Mouse (Mus musculus) liver, postnatal 0 days (tissue): ENCODE measurements at regions not wholly inside any gene's neighbourhood (a gene's known extent, or its start where the extent isn't known, plus 50 kb on each side); places are given as distances from the start of the nearest gene placed in this dataset.

ENCODE experiments used
- ATAC-seq: fragments of 200-750 bp; cut with Nextera tagmentation; 2 replicates; pipeline ENCODE4 v1.8.0; 2017; ENCODE audit warnings: mild to moderate bottlenecking, moderate library complexity
- DNase-seq: peaks from one replicate; pipeline ENCODE4 v3.0.0-alpha.2; 2016
- H3K27ac ChIP-seq: fragments of 300-500 bp; sonication (generic); 2 replicates; pipeline ENCODE4 v1.5.1; 2014; ENCODE audit warnings: antibody characterized with exemption, moderate library complexity, mild to moderate bottlenecking, low read depth
- H3K27me3 ChIP-seq: fragments of 300-500 bp; sonication (generic); 2 replicates; pipeline ENCODE4 v1.6.1; 2014; ENCODE audit warnings: low read length, control low read depth, mixed read lengths; ENCODE audit not compliant: insufficient read depth
- H3K36me3 ChIP-seq: fragments of 300-500 bp; sonication (generic); replicated peaks from 2 replicates; pipeline ENCODE4 v1.6.1; 2014; ENCODE audit warnings: mild to moderate bottlenecking, control low read depth, low read length, moderate library complexity, mixed read lengths; ENCODE audit not compliant: insufficient read depth
- H3K4me1 ChIP-seq: fragments of 300-500 bp; sonication (generic); 2 replicates; pipeline ENCODE4 v1.6.1; 2014; ENCODE audit warnings: antibody characterized with exemption, mild to moderate bottlenecking, control low read depth; ENCODE audit not compliant: insufficient read depth
- H3K4me2 ChIP-seq: fragments of 300-500 bp; sonication (generic); 2 replicates; pipeline ENCODE4 v1.6.1; 2014; ENCODE audit warnings: low read depth, mild to moderate bottlenecking, low read length, moderate library complexity, mixed read lengths
- H3K4me3 ChIP-seq: fragments of 300-500 bp; sonication (generic); 2 replicates; pipeline ENCODE4 v1.5.1; 2014; ENCODE audit warnings: low read depth, low read length
- H3K9ac ChIP-seq: fragments of 300-500 bp; sonication (generic); replicated peaks from 2 replicates; pipeline ENCODE4 v1.6.1; 2014; ENCODE audit warnings: mild to moderate bottlenecking, moderate library complexity
- H3K9me3 ChIP-seq: fragments of 300-500 bp; sonication (generic); 2 replicates; pipeline ENCODE4 v1.6.1; 2016; ENCODE audit warnings: mild to moderate bottlenecking, control low read depth, low read length, mixed read lengths
- CTCF ChIP-seq: sonication (generic); IDR thresholded peaks from 2 replicates; pipeline ENCODE4 v1.5.1; 2016; ENCODE audit warnings: antibody characterized with exemption, low read depth
- EP300 ChIP-seq: IDR thresholded peaks from 2 replicates; pipeline ENCODE4 v1.6.1; 2016; ENCODE audit warnings: antibody characterized with exemption, low read depth, mild to moderate bottlenecking
- WGBS: fragments of 180-500 bp; shearing (Covaris S2); extraction: QIAGEN DNeasy Blood & Tissue Kit; methylation state at CpG from one replicate; pipeline ENCODE4 v1.1.7; 2014; ENCODE audit not compliant: insufficient replicate concordance; 5-methylcytosine and 5-hydroxymethylcytosine counted together

DNA sequence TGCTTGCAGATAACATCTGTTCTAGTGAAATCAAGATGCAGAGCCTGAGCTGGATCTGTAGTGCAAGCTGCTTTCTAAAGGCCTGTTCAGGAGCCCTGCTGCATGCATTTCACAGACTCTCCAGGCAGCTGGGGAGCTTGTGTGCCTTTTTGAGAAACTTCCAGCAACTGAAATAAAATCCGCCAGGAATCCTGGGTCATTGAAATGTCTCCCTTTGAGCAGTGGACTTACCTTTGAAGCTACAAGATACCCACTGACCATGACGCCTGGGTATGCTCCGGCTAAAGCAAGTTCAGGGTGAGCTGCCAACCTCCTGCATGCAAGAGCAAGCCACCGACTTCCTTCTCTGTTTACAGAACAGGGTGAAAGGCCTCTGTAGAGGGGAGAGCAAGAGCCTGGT is 278.7 kb downstream of the Cenpw start:
- H3K4me3 ChIP-seq, result no peak overlapping the region
- no peak for DNase-seq
- TF ChIP-seq EP300, result no peak
- TF ChIP-seq CTCF, result no peak
- H3K9ac ChIP-seq, result no peak overlapping the region
- no peaks in the 10 kb centered on the region for H3K9me3 ChIP-seq
- H3K4me2 ChIP-seq, result no peak overlapping the region
- no peaks in the 10 kb centered on the region for H3K4me1 ChIP-seq
- no peak overlapping the region for H3K27ac ChIP-seq
- ATAC-seq, result no peak
- H3K36me3 ChIP-seq, result no peaks in the 10 kb centered on the region
- 44% methylated on average over 4 of the region's 4 CpGs for WGBS
- H3K27me3 ChIP-seq, result no peaks in the 10 kb centered on the region

- DNase-seq (no peak), ATAC-seq (no peak)
- Histone ChIP-seq H3K4me2 (no peak overlapping the region), H3K9ac (no peak overlapping the region), H3K36me3 (no peaks in the 10 kb centered on the region), H3K27ac (no peak overlapping the region), H3K9me3 (no peaks in the 10 kb centered on the region), H3K4me1 (no peaks in the 10 kb centered on the region), H3K27me3 (no peaks in the 10 kb centered on the region), H3K4me3 (no peak overlapping the region)
- TF ChIP-seq CTCF (no peak), EP300 (no peak)
- 45% methylated on average over 1 of the region's 1 CpGs for whole genome bisulfite sequencing
Measured at GRCm38 (mm10) chr10:29897780-29898363, 302.5 kb downstream of the Cenpw start.

DNA sequence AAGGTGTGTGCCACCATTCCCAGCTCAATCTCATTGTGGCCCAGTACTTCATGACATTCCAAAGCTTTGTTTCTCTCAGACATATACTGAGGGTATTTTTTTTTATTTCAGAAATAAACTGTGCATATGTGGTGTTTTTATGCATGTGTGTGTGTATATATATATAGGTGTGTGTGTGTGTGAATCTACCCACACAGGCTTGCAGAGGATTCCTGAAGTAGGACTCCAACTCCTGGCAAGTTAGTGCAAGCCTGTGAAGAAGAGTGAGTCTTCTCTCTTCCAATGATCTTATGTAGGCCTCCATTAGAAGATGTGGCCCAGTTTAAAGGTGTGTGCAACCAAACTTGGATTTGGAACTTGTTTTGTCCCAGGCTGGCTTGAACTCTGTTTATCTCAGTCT is 328.9 kb upstream of the Rspo3 start:
- Histone ChIP-seq H3K9me3 (no peaks in the 10 kb centered on the region), H3K9ac (no peak overlapping the region), H3K4me2 (no peak overlapping the region), H3K27me3 (no peaks in the 10 kb centered on the region), H3K4me1 (no peaks in the 10 kb centered on the region), H3K27ac (no peak overlapping the region), H3K4me3 (no peak overlapping the region), H3K36me3 (no peaks in the 10 kb centered on the region)
- ATAC-seq (no peak), DNase-seq (no peak)
- TF ChIP-seq CTCF (no peak), EP300 (no peak)

DNA sequence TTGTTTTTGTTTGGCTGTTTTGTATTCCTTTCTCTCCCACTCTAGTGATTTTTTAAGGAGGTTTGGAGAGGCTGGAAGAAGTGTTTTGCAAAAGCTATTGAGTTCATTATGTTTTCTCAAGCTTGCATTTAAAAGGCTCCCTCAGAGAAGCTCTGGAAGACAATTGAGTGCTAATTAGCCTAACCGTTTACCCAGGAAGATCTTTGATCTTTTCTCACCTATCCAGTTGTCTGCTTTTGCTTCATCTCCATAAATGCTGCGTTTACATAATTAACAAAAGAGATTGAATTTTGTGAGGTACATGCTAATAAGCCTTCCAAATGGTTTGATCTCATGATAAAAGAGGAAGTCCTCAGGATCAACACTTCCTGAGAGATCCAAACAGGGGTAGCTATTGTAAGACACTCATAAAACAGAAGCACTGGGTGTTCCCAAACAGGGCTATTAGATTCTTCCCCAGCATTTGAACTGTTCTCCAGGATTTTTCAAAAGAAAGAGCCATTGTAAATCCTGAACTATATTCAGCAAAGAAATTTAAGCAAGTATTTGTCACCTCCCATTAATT is 320.2 kb upstream of the Rspo3 start:
- H3K4me2 ChIP-seq, result no peak overlapping the region
- H3K27me3 ChIP-seq, result no peaks in the 10 kb centered on the region
- 12% methylated on average over 2 of the region's 2 CpGs for WGBS
- H3K9me3 ChIP-seq, result no peaks in the 10 kb centered on the region
- H3K9ac ChIP-seq, result no peak overlapping the region
- ATAC-seq (no peak), DNase-seq (no peak)
- no peaks in the 10 kb centered on the region for H3K4me1 ChIP-seq
- no peak for TF ChIP-seq CTCF
- no peak for TF ChIP-seq EP300
- H3K36me3 ChIP-seq, result no peaks in the 10 kb centered on the region
- H3K27ac ChIP-seq, result no peak overlapping the region
- no peak overlapping the region for H3K4me3 ChIP-seq

DNA sequence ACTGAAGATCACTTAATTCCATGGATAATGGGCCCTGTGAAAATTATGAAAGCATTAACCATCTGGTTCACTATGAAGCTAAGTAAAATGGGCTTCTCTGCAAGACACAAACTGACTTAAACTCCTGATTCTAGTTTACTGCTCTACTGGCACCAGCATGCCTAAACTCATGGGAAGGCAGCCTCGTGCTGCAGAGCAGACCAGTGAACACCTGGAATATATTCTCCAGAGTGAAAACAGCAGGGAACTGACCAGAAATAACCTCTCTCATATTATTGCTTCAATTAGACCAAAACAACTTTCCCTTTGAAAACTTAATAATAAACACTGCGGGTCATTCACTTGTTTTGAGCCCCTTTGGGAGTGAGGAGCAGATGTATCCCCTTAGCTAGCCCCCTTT is 316.8 kb upstream of the Rspo3 start:
- H3K4me2 ChIP-seq, result no peak overlapping the region
- WGBS, result 47% methylated on average over 2 of the region's 2 CpGs
- no peaks in the 10 kb centered on the region for H3K36me3 ChIP-seq
- H3K4me3 ChIP-seq, result no peak overlapping the region
- no peak for TF ChIP-seq EP300
- no peak for TF ChIP-seq CTCF
- no peaks in the 10 kb centered on the region for H3K27me3 ChIP-seq
- H3K9ac ChIP-seq, result no peak overlapping the region
- H3K4me1 ChIP-seq, result no peaks in the 10 kb centered on the region
- DNase-seq (no peak), ATAC-seq (no peak)
- no peaks in the 10 kb centered on the region for H3K9me3 ChIP-seq
- no peak overlapping the region for H3K27ac ChIP-seq

DNA sequence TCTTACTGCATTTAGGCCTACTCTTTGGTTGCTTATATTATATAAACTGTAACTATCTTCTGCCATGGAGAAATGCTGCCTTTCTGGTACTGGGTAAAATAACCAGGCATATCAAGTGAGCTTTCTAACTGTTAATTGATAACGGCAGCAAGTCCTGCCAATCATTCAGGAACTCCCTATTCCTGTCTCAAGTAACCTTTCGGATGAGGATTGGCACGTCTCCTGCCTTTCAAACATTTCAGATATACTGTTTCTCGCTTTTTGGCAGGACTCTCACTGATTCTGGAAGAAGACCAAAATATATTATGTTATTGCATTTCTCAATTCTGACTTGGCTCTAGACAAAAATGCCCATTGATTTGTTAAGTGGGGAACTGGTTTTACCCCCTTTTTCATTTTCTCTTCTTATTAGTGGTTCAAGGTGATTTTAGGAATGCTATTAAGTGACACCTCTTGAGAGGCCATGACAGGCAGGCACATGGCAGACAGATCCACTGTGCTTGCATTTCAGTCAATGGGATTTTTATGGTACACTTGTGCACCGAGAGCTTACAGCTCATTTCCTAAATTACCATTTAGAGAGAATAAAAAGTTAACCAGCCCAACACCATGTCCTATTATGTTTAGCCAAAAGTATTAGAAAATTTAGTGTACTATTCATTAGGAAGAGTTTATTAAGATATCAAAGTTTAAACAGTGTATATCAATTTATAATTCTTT is 289.4 kb upstream of the Rspo3 start:
- H3K4me3 ChIP-seq, result no peak overlapping the region
- H3K36me3 ChIP-seq, result no peaks in the 10 kb centered on the region
- DNase-seq (no peak), ATAC-seq (no peak)
- no peaks in the 10 kb centered on the region for H3K4me1 ChIP-seq
- no peak overlapping the region for H3K4me2 ChIP-seq
- 70% methylated on average over 5 of the region's 5 CpGs for WGBS
- H3K9me3 ChIP-seq, result no peaks in the 10 kb centered on the region
- TF ChIP-seq EP300 (no peak), CTCF (no peak)
- no peak overlapping the region for H3K27ac ChIP-seq
- no peaks in the 10 kb centered on the region for H3K27me3 ChIP-seq
- no peak overlapping the region for H3K9ac ChIP-seq
